Mouse (Mus musculus): Measurements from ENCODE around the gene Psmd2. TPM values are rescaled to one million over a fixed set of nuclear protein-coding genes. Genes with fewer than 3 reads are reported as not detected.
A peak's percentile ranks its signal among the peaks of the same experiment; 100 is the strongest.

Psmd2 gene
- polyA plus RNA-seq, 1 experiment from 2014 or later: 401 TPM

- H3K27me3 ChIP-seq: no peaks in the 10 kb centered on the region
- peak overlapping the region; percentile 99 for H3K4me2 ChIP-seq (replicated peaks)
- H3K27ac ChIP-seq: no peak overlapping the region
- peak overlapping the region; percentile 99; the same call in 1 of the 2 replicates for H3K4me3 ChIP-seq
- H3K9me3 ChIP-seq: no peaks in the 10 kb centered on the region
- peaks cover 20% of the 10 kb centered on the region for H3K36me3 ChIP-seq
- no peak overlapping the region for H3K9ac ChIP-seq
- 23% methylated on average over 6 of the region's 6 CpGs for WGBS
- no peak for ATAC-seq (ENCODE audit: insufficient number of reproducible peaks, insufficient read depth, low FRiP score, low TSS enrichment)
- peaks cover 14% of the 10 kb centered on the region for H3K4me1 ChIP-seq
Observed at GRCm38 (mm10) chr16:20671886-20672285, 20.4 kb downstream of the Psmd2 start.

GRCm38 (mm10) chr16:20672500-20672902, 21.0 kb downstream of the Psmd2 start:
- Histone ChIP-seq H3K36me3 (peaks cover 26% of the 10 kb centered on the region), H3K4me3 (peak overlapping the region; percentile 99), H3K4me2 (replicated peaks) (peak overlapping the region; percentile 99), H3K27me3 (no peaks in the 10 kb centered on the region), H3K27ac (peak overlapping the region; percentile 97), H3K9ac (peak overlapping the region; percentile 99), H3K4me1 (peaks cover 14% of the 10 kb centered on the region), H3K9me3 (no peaks in the 10 kb centered on the region)
- WGBS: under 1% methylated on average over 35 of the region's 38 CpGs
- peak; percentile 94 for ATAC-seq (ENCODE audit: insufficient number of reproducible peaks, insufficient read depth, low FRiP score, low TSS enrichment)

GRCm38 (mm10) chr16:20672965-20673705, 21.7 kb downstream of the Psmd2 start:
- under 1% methylated on average over 51 of the region's 78 CpGs for WGBS
- peak overlapping the region; percentile 99 for H3K4me3 ChIP-seq
- peaks cover 32% of the 10 kb centered on the region for H3K36me3 ChIP-seq
- peak overlapping the region; percentile 99 for H3K9ac ChIP-seq
- H3K27me3 ChIP-seq: no peaks in the 10 kb centered on the region
- peak overlapping the region; percentile 97 for H3K27ac ChIP-seq
- H3K4me1 ChIP-seq: peaks cover 14% of the 10 kb centered on the region
- ATAC-seq (ENCODE audit: insufficient number of reproducible peaks, insufficient read depth, low FRiP score, low TSS enrichment): 0 out of 2 replicates have a peak, but pooled peaks have one; percentile 4
- no peaks in the 10 kb centered on the region for H3K9me3 ChIP-seq
- H3K4me2 ChIP-seq (replicated peaks): peak overlapping the region; percentile 99

- Histone ChIP-seq H3K27ac (peak overlapping the region; percentile 97), H3K4me2 (replicated peaks) (peak overlapping the region; percentile 99), H3K9ac (peak overlapping the region; percentile 99), H3K36me3 (peaks cover 39% of the 10 kb centered on the region), H3K4me1 (peaks cover 14% of the 10 kb centered on the region), H3K4me3 (peak overlapping the region; percentile 99), H3K9me3 (no peaks in the 10 kb centered on the region), H3K27me3 (no peaks in the 10 kb centered on the region)
- WGBS: 4% methylated on average over 14 of the region's 14 CpGs
- ATAC-seq (ENCODE audit: insufficient number of reproducible peaks, insufficient read depth, low FRiP score, low TSS enrichment): no peak
Observed at GRCm38 (mm10) chr16:20673706-20674303, 22.4 kb downstream of the Psmd2 start.

- Histone ChIP-seq H3K27me3 (no peaks in the 10 kb centered on the region), H3K4me2 (replicated peaks) (no peak overlapping the region), H3K27ac (no peak overlapping the region), H3K36me3 (peaks cover 53% of the 10 kb centered on the region), H3K4me3 (no peak overlapping the region), H3K9me3 (no peaks in the 10 kb centered on the region), H3K4me1 (peaks cover 14% of the 10 kb centered on the region), H3K9ac (no peak overlapping the region)
- no peak for ATAC-seq (ENCODE audit: insufficient number of reproducible peaks, insufficient read depth, low FRiP score, low TSS enrichment)
- WGBS: 93% methylated on average over 6 of the region's 6 CpGs
Observed at GRCm38 (mm10) chr16:20675213-20675612, 23.8 kb downstream of the Psmd2 start.

GRCm38 (mm10) chr16:20676702-20677101, 25.2 kb downstream of the Psmd2 start:
- H3K4me1 ChIP-seq: peaks cover 14% of the 10 kb centered on the region
- no peaks in the 10 kb centered on the region for H3K27me3 ChIP-seq
- no peak overlapping the region for H3K9ac ChIP-seq
- peaks cover 68% of the 10 kb centered on the region for H3K36me3 ChIP-seq
- H3K9me3 ChIP-seq: no peaks in the 10 kb centered on the region
- H3K27ac ChIP-seq: no peak overlapping the region
- no peak overlapping the region for H3K4me2 ChIP-seq (replicated peaks)
- WGBS: 75% methylated on average over 4 of the region's 4 CpGs
- no peak overlapping the region for H3K4me3 ChIP-seq
- ATAC-seq (ENCODE audit: insufficient number of reproducible peaks, insufficient read depth, low FRiP score, low TSS enrichment): no peak

- Histone ChIP-seq H3K36me3 (peaks cover 74% of the 10 kb centered on the region), H3K9ac (no peak overlapping the region), H3K27ac (no peak overlapping the region), H3K9me3 (no peaks in the 10 kb centered on the region), H3K27me3 (no peaks in the 10 kb centered on the region), H3K4me2 (replicated peaks) (no peak overlapping the region), H3K4me1 (peaks cover 14% of the 10 kb centered on the region), H3K4me3 (no peak overlapping the region)
- ATAC-seq (ENCODE audit: insufficient number of reproducible peaks, insufficient read depth, low FRiP score, low TSS enrichment): no peak
- WGBS: 79% methylated on average over 5 of the region's 5 CpGs
Observed at GRCm38 (mm10) chr16:20677380-20677779, 25.9 kb downstream of the Psmd2 start.

- Histone ChIP-seq H3K36me3 (peaks cover 82% of the 10 kb centered on the region), H3K9ac (no peak overlapping the region), H3K4me2 (replicated peaks) (no peak overlapping the region), H3K4me1 (peaks cover 14% of the 10 kb centered on the region), H3K9me3 (no peaks in the 10 kb centered on the region), H3K4me3 (no peak overlapping the region), H3K27me3 (no peaks in the 10 kb centered on the region), H3K27ac (no peak overlapping the region)
- no peak for ATAC-seq (ENCODE audit: insufficient number of reproducible peaks, insufficient read depth, low FRiP score, low TSS enrichment)
- WGBS: 88% methylated on average over 10 of the region's 10 CpGs
Observed at GRCm38 (mm10) chr16:20677974-20678675, 26.7 kb downstream of the Psmd2 start.

- Histone ChIP-seq H3K9me3 (no peaks in the 10 kb centered on the region), H3K36me3 (peaks cover 63% of the 10 kb centered on the region), H3K27ac (no peak overlapping the region), H3K27me3 (no peaks in the 10 kb centered on the region), H3K4me1 (peaks cover 14% of the 10 kb centered on the region; the same call in 1 of the 2 replicates), H3K4me3 (no peak overlapping the region), H3K4me2 (replicated peaks) (no peak overlapping the region), H3K9ac (no peak overlapping the region)
- WGBS: 92% methylated on average over 3 of the region's 3 CpGs
- no peak for ATAC-seq (ENCODE audit: insufficient number of reproducible peaks, insufficient read depth, low FRiP score, low TSS enrichment)
Observed at GRCm38 (mm10) chr16:20690774-20691173, 39.3 kb downstream of the Psmd2 start.

GRCm38 (mm10) chr16:20691617-20692016, 40.2 kb downstream of the Psmd2 start:
- H3K36me3 ChIP-seq: peaks cover 55% of the 10 kb centered on the region
- no peak overlapping the region for H3K9ac ChIP-seq
- 57% methylated on average over 1 of the region's 1 CpGs for WGBS

GRCm38 (mm10) chr16:20692241-20692965, 41.0 kb downstream of the Psmd2 start:
- Histone ChIP-seq H3K9ac (no peak overlapping the region), H3K27ac (no peak overlapping the region), H3K36me3 (peaks cover 47% of the 10 kb centered on the region), H3K9me3 (no peaks in the 10 kb centered on the region), H3K4me1 (peaks cover 19% of the 10 kb centered on the region; the same call in 1 of the 2 replicates), H3K4me2 (replicated peaks) (peak overlapping the region; percentile 74), H3K4me3 (no peak overlapping the region), H3K27me3 (no peaks in the 10 kb centered on the region)
- no peak for ATAC-seq (ENCODE audit: insufficient number of reproducible peaks, insufficient read depth, low FRiP score, low TSS enrichment)
- 43% methylated on average over 16 of the region's 16 CpGs for WGBS

More at GRCm38 (mm10) chr16:20691617-20692016, 40.2 kb downstream of the Psmd2 start:
- no peaks in the 10 kb centered on the region for H3K9me3 ChIP-seq
- H3K4me3 ChIP-seq: no peak overlapping the region
- H3K4me1 ChIP-seq: peaks cover 19% of the 10 kb centered on the region; the same call in 1 of the 2 replicates
- no peak for ATAC-seq (ENCODE audit: insufficient number of reproducible peaks, insufficient read depth, low FRiP score, low TSS enrichment)
- no peak overlapping the region for H3K4me2 ChIP-seq (replicated peaks)
- no peaks in the 10 kb centered on the region for H3K27me3 ChIP-seq
- no peak overlapping the region for H3K27ac ChIP-seq

Data from embryonic facial prominence, embryonic 12.5 days (tissue).